Mouse (Mus musculus) forelimb bud, embryonic 11.5 days (tissue): ENCODE measurements around the gene Pou3f1.
"Not testable (repeated sequence)": the region's sequence is repeated elsewhere in the genome, so short reads cannot be mapped to it uniquely, and the experiment has no call there.

Source experiments
- DNase-seq: peaks from one replicate; pipeline ENCODE4 v3.0.0-alpha.2; 2012; ENCODE audit warnings: low read depth, low spot score

Gene Pou3f1

GRCm38 (mm10) chr4:124685897-124686402 is 29.3 kb downstream of the Pou3f1 start:
- DNase-seq = no peak

DNA sequence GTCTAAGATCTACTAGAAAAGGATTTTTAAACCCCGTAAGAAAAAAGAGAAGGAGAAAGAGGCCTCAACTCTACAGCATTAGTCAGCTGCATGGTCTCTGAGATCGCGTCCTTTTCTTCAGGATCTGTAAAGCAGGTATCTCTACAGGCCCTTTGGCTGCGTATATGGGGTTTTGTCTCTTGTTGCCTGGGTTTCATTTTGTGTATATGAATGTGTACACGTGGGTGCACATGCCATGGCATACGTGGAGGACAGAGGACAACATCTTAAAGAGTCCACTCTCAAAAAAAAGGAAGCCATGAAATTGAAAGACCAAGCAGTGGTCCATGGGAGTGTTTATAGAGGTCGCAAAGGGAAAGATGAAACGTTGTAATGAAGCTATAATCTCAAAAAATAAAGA is 34.8 kb downstream of the Pou3f1 start:
- DNase-seq = no peak

DNA sequence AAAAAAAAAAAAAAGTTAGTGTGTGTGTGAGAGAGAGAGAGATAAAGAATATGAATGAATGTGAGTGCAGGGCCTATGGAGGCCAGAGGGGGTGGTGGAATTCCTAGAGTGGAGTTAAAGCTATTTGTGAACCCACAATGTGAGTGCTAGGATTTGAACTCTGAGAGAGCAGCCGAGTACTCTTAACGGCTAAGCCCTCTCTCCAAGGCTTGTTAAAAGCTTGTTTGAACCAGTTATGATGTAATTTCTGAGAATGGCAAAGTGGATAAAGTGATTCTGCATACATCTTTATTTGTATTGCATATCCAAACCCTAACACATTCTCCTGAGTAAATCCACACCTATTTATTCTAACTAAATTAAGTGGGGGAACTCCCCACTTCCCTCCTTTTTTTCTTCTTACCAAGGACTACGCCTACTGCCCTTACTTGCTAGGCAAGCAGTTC is 35.8 kb downstream of the Pou3f1 start:
- no peak for DNase-seq

- peak; percentile 91 for DNase-seq
These were observed 36.7 kb downstream of the Pou3f1 start, which contains the start of gene Utp11 for GRCm38 (mm10) chr4:124693135-124693894. Gene Utp11 (minus strand): TSS chr4:124693600.

- DNase-seq = no peak
These were observed 38.0 kb downstream of the Pou3f1 start for GRCm38 (mm10) chr4:124694572-124694971.

DNA sequence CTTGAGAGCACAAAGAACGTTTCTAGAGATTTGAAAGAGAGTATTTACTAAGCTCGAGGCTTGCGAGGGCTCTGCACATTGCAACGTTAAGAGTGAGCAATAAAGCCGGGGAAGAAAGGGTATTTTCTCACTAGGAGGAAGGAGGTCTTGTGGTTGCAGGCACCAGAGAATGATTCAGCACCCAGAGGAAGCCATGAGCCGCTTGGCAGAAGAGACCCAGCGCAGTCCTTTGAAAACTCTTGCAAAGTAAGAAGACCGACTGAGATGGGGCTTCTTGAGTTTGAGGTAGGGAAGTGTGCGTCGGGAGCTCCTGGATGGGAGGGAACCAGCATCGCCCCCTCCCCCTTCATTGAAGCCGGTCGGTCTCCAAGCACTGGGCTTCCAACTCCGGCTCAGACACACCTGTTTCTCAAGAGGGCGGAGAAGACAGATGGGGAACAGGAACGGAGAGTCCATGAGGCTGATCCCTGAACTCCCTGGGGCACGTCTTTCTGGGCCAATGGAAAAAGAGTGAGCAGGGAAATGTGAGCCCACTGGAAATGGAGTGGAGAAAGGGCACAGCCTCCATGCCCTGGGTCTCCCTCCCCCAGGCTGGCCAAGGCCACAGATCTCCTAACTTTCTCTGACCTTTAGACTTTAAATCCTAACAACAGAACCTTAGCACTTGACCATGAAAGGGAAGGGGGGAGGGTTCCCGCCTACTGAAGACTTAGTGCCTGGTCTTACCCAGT is 39.3 kb downstream of the Pou3f1 start:
- DNase-seq = no peak

- DNase-seq = no peak
These were observed 43.2 kb downstream of the Pou3f1 start for GRCm38 (mm10) chr4:124699791-124700190.

GRCm38 (mm10) chr4:124700248-124700971 is 43.8 kb downstream of the Pou3f1 start, which contains the start of gene Fhl3:
Gene Fhl3 (plus strand): TSS chr4:124700701.
- DNase-seq = peak; percentile 86

GRCm38 (mm10) chr4:124701052-124701845 is 44.6 kb downstream of the Pou3f1 start:
- DNase-seq = no peak

GRCm38 (mm10) chr4:124701916-124702315 is 45.3 kb downstream of the Pou3f1 start:
- no peak for DNase-seq

- DNase-seq = no peak
These were observed 46.8 kb downstream of the Pou3f1 start for GRCm38 (mm10) chr4:124703406-124703805.

DNA sequence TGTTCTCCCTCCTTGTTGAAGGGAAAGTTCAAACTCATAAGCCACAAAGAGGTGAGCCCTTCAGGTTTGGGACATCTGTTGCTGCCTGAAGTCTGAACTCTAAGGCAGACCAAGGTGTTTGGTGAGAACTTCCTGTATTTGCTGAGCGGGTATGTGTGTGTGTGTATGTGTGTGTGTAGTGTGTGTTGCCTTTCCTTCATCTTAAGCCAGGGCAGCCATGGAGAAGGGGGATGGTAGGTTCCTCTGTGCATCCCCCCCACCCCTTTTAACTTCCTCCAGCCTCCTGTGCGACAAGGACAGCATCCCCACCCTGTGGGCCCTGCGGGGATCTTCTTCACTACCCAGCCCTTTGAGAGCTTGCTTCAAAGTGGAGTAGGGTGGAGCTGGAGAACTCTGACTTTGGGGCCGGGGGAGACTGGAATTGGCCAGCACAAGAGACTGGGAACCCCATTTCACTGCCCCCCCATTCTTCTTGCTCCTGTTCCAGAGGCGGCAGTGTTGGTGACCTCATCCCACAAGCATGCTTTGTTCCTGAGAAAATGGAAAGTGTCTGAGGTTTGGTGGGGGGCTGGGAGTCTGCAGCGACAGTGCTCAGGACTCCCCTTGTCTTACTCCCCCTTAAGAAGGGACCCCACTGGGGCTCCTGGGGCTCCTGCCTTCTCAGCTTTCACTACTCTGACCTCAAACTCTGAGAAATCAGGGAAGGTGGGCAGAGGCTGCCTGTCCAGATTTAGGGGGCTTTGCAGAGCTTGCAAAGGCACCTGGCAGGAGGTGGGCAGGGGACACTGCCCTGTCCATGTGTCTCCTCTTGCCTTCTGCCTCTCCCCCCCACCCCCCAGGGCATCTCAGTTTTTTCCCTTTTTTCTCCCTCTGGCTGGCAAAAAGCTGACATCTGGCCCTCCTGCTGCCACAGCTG is 47.5 kb downstream of the Pou3f1 start:
- peak; percentile 58 for DNase-seq

GRCm38 (mm10) chr4:124704797-124705474 is 48.3 kb downstream of the Pou3f1 start:
- DNase-seq = peak; percentile 48

DNA sequence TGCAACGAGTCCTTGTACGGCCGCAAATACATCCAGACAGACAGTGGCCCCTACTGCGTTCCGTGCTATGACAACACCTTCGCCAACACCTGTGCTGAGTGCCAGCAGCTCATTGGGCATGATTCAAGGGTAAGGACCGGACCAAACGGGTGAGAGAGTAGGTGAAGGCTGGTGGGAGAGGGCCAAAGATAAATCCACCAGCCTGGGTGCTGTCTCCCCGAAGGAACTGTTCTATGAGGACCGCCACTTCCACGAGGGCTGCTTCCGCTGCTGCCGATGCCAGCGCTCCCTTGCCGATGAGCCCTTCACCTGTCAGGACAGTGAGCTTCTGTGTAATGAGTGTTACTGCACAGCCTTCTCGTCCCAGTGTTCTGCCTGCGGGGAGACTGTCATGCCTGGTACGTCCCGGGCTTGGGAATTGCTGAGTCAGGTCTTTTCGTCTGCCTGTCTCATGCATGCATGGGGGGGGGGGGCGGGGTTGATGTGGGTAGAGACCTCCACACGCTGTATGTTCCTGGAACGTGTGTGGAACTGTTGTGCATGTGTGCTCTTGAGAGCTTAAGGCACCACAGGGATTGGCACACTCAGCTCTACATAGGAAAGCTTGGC is 49.2 kb downstream of the Pou3f1 start:
- DNase-seq = no peak

DNA sequence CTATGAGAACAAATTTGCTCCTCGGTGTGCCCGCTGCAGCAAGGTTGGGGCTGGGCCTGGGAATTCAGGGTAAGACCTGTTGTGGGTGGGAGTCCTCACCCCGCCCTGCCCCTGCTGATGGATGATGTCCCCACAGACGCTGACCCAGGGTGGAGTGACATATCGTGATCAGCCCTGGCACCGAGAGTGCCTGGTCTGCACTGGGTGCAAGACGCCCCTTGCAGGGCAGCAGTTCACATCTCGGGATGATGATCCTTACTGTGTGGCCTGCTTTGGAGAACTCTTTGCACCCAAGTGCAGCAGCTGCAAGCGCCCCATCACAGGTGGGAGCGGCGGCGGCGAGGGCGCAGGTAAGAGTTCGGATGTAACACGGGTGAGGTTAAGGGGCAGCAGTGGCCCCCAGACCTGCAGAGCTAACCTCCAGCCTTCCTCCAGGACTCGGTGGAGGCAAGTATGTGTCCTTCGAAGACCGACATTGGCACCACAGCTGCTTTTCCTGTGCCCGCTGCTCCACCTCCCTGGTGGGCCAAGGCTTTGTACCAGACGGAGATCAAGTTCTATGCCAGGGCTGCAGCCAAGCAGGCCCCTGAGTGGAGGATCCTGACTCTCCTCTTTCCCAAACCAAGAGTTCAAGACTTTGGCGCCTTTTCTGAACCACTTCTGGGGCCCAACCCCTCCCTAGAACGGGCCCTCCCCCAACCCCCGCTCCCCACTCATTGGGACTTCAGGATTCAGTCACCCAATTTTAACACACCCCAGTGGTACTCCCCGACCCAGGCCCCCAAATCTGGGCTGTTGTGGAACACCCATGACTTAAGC is 51.0 kb downstream of the Pou3f1 start:
- not testable (repeated sequence) for DNase-seq

- not testable (repeated sequence) for DNase-seq
These were observed 51.6 kb downstream of the Pou3f1 start for GRCm38 (mm10) chr4:124708200-124708517.

DNA sequence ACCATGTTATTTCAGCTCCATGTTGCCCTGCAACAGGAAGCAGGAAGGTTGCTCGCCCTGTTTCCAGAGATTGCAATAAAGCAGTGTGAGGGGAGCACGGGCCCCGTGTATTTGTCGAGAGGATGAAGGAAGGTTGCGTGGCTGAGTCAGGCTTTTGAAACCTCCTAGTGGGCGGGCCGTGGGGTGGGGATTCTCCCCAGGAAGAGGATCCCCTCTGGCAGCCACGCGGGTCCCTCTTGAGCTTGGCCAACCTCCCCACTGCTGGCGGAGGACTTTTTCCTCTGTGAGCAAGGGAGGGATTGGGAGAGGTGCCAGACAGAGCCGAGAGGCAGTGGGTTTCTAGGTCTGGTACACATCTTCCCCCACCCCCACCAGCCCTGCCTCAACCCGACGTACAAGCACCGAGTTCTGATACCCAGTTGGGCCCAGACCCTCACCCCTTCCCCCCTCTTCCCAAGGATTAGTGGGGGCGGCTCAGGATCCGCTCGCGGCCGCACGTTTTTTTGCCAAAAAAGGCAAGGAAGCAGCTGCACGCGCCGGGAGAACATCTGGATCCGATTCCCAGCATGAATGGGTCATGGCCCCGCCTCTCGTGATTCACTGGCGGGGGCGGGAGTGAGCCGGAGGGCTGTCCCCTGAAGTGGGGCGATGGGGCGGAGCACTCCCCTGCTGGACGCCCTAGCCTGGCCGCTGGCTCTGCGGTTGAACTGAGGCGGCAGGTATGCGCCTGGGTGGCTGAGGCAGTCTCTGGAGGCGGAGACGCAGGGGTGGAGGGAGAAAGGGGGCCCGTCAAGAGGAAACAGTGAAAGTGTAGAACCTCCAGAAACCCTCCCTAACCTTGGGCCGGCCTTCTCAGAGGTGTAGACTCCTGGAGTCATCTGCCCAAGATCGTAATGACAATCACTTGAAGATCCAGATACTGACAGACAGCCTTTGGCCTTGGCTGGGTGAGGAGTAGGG is 52.2 kb downstream of the Pou3f1 start:
- DNase-seq = peak; percentile 94
